Mouse (Mus musculus) layer of hippocampus, postnatal 10 days (tissue): ENCODE measurements at regions not wholly inside any gene's neighbourhood (a gene's known extent, or its start where the extent isn't known, plus 50 kb on each side); places are given as distances from the start of the nearest gene placed in this dataset.

Experiments used
- DNase-seq, 2 experiments: peaks; one replicate each; pipeline ENCODE4 v3.0.0; 2021; ENCODE audit warnings: low spot score in 2 of 2
- microRNA-seq, 2 experiments: library from miRNA; unstranded; fragments of <30 nt; microRNA quantifications; one replicate each; pipeline ENCODE4 v1.2.0; 2021

DNA sequence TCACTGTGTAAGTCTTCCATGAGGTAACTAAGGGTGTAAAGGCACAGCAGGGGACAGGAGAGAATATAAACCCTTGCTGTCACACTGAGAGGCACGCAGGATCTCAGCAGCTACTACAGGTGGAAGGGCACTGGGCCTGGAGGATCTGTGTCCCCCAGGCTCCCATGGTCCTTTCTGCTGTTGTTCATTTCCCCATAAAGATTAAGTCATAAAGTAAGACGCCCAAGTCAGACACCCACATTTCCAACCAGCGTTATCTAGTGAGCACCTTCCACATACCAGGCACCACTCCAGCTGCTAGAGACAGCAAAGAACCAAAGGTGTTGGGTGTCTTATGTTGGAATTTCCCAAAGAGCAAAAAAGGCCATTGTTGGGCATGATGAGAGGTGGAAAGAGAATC is 70.8 kb upstream of the Klf3 start:
- DNase-seq: no peak

DNA sequence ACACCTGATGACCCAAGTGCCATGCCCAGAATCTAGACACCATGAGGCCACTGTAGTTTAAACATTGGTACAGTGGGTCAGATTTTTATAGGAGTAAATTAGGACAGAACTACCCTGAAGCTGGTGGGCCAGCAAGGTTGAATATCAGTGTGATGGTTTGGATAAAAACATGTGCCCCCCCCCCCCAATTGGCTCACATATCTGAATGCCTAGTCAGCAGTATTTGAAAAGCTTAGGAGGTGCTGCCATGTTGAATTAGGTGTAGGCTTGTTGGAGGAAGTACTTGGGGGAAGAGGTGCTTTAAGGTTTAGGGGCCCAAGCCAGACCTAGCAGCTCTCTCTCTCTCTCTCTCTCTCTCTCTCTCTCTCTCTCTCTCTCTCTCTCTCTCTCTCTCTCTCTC is 66.2 kb upstream of the Klf3 start:
- DNase-seq: no peak

DNA sequence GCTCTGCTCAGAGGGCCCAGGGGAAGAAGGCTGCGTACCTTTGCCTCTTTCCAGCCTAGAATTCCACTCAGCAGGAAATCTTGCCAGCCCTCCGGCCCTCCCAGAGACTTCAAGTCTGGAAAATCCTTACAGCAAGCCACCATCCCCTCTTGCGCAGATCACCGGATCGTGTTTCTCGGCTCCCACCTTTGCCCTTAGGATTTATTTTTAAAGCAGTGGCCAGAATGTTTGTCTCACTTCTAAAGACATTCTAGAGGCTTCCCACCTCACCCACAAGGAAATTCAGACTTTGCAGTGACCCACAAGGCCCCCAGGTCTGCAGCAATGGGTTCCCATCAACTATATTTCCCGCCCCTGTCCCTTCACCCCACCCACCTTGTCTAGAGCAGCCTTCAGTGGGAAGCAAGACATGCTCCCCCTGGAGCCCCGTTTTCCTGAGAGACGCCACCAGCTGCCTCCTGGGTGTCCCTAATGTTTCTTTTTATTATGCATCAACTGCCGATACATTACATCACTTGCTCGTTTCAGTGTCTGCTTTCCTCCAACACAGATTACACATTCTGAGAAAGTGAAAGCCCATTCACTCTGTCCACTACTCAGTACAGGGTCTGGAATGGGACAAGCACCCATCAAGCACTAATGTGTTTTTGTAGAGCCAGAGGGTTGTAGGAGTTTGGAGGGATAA is 65.0 kb upstream of the Klf3 start:
- no peak for DNase-seq

DNA sequence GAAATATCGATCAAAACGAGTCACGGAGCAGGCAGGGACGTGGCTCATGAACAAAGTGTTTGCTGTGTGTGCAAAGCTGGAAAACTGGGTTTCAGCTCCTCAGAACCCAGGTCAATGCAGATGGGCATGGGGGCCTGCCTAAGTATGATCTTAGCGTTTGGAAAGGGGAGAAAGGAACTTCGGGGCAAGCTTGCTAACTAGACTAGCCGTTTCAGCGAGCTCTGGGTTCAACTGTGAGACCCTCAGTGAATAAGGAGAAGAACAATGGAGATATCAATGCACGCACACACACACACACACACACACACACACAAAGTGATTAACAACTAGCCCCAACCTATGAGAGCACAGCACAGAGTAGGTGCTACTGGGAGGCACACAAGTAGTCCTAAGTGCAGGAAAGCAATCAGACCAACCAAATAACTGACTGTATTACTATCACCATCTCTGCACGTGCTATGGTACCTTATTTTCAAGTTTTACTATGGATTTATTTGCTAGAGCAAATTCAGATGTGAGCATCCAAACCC is 64.3 kb upstream of the Klf3 start:
- DNase-seq: no peak

DNA sequence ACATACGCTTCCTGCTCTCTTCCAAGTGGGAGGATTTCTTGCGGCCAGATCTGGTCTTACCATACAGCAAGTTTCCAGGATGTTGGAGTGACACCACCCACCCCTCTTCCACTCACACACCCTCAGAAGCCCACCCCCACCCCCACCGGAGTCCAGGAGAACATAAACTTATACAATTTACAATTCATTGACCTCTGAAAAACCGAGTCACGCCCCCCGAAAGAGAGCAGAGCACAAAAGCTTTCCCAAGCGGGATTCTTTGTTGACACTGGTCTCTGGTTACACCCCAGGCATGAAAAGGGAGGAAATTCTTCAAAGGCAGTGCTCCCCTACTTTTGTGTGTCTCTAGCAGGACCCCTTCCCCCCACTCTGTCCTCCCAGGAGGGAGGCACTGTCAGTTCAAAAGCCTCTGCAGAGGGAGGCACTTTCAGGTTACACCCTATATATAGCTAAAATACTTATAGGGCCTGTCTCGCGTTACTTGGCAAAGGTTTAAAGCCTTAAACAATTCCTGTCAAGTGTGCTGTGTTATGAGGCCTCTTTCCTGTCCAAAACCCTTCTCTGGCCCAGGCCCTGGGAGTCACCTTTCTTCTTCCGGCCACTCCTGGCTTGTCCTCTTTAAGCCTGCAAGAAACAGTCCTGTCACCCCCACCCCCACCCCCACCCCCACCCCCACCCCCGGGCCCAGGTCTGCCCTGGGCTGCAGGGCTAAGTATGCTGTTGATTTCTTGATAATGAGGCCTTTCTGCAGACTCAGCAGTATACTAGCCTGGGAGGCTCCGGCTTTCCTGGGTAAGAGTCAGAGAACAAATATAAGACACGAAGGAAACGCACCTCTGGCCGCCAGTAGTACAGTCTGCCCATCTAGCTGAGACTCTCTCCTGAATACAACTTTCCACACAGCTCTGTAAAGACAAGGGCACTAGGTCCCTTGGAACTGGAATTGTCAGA is 63.6 kb upstream of the Klf3 start:
- DNase-seq: no peak

DNA sequence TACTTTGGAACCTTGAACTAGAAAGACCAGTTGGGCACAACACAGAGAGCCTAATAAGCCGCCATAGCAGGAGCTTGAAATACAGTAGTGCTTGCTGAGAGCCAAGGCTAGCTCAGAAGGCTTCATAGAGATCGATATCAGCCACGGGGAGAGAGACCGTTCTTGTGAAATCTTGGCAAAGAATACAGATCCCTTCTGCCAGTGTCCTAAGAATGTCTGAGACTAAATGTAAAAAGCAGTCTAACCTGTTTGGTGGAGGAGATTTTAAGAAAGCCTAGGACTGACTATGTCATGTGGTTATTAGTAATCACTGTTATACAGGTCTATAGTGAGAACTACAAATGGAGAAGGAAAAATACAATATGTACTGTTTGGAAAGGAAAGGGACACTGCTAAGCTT is 59.1 kb upstream of the Klf3 start:
- no peak for DNase-seq

DNA sequence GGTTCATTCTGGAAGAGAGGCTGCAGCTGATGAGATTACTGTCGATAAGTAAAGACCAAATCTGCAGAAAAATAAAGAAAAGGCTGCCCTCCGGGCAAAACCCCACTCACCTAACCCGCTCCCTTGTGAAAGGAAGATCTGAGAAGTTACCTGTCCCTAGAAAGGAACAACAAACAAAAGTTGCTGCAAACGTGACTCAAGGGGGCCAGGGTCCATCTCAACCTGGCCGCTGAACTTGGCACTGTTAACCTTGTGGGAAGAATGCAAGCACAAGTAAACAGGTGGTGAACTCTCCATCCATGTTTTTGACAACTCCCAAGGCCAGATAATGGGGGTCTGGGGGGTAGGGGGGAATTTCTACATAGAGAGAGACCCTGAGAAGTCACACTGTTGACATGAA is 58.7 kb upstream of the Klf3 start:
- DNase-seq: no peak

DNA sequence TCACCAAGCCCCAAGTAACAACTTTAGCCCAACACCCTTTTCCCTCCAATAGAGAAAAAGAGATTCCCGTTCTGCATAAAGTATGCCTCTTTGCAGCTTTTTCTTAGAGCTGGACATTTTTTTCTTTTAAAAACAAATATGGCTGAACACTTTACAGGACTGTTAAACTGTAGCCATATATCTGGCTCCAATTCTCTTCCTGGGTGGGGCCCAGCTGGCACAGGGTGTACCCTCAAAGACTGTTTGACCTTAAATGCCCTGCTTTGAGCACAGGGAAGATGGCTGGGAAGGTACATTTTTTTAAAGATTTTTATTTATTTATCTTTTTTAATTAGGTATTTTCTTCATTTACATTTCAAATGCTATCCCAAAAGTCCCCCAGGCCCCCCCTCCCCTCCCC is 55.7 kb upstream of the Klf3 start:
- DNase-seq: no peak

DNA sequence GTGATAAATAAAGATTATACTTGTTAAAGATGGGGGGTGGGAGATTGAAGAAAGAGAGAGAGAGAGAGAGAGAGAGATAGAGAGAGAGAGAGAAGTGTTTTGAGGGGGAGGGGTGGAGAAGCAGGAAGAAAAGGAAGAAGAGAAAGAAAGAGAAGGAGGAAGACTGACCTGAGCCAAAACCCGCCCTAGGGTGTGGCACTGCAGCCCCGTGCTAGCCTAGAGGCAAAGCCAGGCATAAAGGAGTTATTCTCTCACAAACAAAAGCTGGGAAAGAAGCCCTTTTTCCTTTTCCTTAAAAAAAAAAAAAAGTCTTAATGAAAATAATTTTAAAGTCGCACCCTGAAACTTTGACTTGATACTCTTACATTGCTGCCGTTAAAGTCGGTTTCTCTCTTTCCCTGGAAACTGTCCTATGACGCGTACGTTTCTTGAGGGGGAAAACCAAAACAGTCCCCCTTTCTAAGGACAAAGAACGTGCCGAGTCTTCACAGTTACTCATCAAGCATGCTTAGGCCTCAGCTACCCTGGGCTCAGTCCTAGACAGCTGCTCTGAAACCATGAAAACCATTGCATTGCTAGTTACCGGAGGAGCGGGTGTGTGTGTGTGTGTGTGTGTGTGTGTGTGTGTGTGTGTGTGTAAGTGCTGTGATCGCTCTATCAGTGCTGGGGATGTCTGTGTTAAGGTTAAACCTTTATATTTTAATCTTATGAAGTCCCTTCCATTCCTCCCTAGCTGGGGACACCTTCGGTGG is 53.6 kb upstream of the Klf3 start:
- no peak for DNase-seq

DNA sequence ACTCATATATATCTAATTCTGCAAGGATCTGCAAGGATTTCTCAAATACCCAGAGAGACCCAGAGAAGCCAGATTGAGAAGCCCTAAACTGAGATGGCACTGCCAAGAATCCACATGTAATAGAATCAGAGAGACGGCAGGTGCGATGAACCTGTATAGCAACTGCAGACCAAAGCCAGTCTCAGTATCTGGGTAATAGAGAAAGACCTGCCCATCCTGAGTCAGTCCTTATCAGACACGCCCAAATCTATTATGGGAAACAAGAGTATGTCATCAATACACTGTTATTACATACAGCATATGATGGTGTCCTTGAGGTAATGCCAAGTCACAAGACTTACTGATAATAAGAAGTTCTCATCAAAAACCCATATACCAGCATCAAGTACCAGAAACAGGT is 52.8 kb upstream of the Klf3 start:
- no peak for DNase-seq

DNA sequence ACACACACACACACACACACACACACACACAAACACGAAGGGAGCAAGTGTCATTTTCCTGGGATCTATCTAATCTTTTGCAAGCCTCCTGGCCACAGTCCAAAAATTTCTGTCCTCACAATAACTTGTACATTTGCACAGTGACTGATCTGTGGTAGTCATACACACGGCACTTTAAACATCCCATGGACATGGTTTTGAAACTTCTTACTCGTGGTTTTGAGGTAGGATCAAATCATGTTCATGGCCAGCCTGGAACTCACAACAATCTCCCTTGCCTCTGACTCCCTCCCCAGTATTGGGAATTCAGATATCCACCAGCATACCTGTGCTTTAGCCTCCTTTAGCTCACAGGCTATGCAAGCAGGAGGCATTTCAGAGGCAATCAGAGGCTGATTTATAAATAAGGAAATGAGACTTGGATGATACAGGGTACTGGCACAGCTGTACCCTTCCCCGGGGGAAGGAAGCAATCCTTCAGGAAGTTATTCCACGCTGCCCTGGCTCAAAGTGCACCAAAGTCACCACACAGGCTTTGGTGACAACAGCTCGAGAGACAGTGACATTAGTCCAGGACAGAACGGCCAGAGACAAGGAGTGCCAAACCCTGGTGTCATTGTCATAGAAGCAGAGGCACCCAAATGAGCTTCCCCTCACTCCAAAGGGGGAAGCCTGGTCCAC is 52.1 kb upstream of the Klf3 start:
- DNase-seq: no peak

DNA sequence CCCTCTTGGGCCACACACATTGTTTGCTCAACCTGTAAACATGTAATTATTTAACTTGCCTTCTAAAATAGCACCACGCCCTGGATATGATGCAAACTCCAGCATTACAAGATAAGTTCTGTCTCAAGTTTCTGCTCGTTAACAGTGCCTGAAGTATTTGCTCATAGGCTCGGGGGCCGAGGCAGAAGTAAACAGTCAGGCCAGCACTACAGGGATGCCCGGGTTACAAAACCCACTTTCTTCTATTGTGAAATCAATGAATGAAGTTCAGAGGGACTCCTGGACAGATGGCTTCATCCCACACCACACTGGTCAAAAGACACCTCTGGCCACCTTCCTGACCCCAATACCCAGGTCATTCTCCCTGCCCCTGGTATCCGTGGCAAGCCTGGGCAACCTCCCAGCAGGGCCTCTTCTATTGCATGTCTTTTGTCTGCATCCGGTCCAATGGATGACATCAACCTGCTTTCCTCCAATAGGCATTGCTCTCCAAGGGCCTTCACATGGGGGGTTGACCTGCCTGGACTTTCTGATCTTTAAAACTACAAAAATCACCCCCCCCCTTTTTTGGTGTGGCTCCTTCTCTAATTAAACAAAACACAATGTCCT is 49.9 kb upstream of the Klf3 start:
- DNase-seq: no peak

Small RNAs in the stretch of these regions (microRNA-seq; reads per million reads assigned to microRNA genes)
- gene Gm25306: 0 reads per million in 2 experiments
